Mouse (Mus musculus) testis, adult 2 months (tissue): ENCODE results near the gene 6820408C15Rik. TPM values are rescaled to one million over a fixed set of nuclear protein-coding genes. Genes with fewer than 3 reads are reported as not detected.

Experiments
- H3K27ac ChIP-seq: fragments of 200-500 bp; 2 replicates; pipeline ENCODE4 v1.5.1; 2012; ENCODE audit warnings: low read depth, low read length; ENCODE audit not compliant: control insufficient read depth, insufficient read depth
- H3K27me3 ChIP-seq: fragments of 200-500 bp; 2 replicates; pipeline ENCODE4 v1.6.1; 2012; ENCODE audit warnings: mild to moderate bottlenecking, low read length, moderate library complexity; ENCODE audit not compliant: control insufficient read depth, insufficient read depth
- H3K36me3 ChIP-seq: fragments of 200-500 bp; 2 replicates; pipeline ENCODE4 v1.6.1; 2012; ENCODE audit warnings: mild to moderate bottlenecking, low read length; ENCODE audit not compliant: control insufficient read depth, insufficient read depth
- H3K4me1 ChIP-seq: fragments of 200-500 bp; 2 replicates; pipeline ENCODE4 v1.6.1; 2012; ENCODE audit warnings: low read length; ENCODE audit not compliant: control insufficient read depth, insufficient read depth
- H3K4me3 ChIP-seq: fragments of 200-500 bp; 2 replicates; pipeline ENCODE4 v1.5.1; 2012; ENCODE audit warnings: low read depth, mild to moderate bottlenecking, low read length, moderate library complexity, mixed read lengths; ENCODE audit not compliant: control insufficient read depth
- CTCF ChIP-seq: fragments of 200-500 bp; IDR thresholded peaks from 2 replicates; pipeline ENCODE4 v1.5.1; 2012; ENCODE audit warnings: low read depth, mild to moderate bottlenecking, inconsistent platforms, low read length, moderate library complexity; ENCODE audit not compliant: control insufficient read depth, insufficient read depth, insufficient replicate concordance
- POLR2A ChIP-seq: fragments of 200-500 bp; IDR thresholded peaks from 2 replicates; pipeline ENCODE4 v1.6.1; 2012; ENCODE audit warnings: low read depth, mild to moderate bottlenecking, inconsistent platforms, low read length, moderate library complexity; ENCODE audit not compliant: control insufficient read depth
- polyA plus RNA-seq: library from polyadenylated mRNA; depleted of rRNA; stranded (reverse); fragments of >200 nt; gene quantifications from 2 replicates; pipeline ENCODE4 v1.2.3, GENCODE M21; 2012

6820408C15Rik gene
- polyA plus RNA-seq, 1 experiment: 54.7 TPM

DNA sequence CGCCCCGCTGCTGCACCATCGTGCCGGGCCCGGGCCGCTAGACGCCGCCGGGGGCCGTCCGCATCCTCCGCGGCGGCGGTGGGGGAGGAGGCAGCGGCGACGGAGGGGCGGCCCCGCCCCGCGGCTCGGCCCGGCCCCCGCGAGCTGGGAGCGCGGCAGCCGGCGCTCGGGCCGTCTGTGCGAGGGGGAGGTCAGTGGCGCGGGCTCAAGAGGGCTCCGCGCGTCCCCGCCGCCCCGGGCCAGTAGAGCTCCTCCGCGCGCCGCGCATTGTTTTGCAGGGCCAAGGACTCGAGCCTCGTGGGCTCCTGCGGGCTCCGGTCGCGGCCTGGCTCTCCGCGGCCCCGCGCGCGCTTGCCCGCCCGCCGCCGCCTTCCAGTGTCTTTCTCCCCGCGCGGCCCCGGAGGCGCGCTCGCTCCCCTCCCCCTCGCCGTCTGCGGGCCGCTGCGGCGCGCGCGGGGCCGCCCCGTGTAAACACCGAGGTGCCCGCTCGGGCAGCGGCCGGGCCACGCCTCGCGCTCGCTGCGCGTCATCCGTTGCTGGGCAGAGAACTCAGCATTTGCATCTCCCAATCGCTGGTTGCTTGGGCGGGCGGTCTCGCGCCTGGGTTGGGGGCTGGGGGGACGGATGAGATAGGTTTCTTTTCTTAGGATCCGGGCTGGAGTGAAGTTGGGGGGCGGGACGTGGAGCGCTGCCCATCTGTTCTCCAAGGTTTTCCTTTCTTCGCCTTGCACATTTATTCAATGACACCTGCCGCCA, 17.5 kb upstream of the 6820408C15Rik start, which contains the start of gene Sox12:
Gene Sox12 (minus strand): TSS at position 384 of the 756 bp plus-strand sequence.
- H3K36me3 ChIP-seq: no peaks in the 10 kb centered on the region
- TF ChIP-seq POLR2A (peak; percentile 12; the same call in 1 of the 2 replicates), CTCF (no peak)
- peaks cover 34% of the 10 kb centered on the region for H3K4me1 ChIP-seq
- peak within 1 kb of the TSS; percentile 91 for H3K4me3 ChIP-seq
- peak within 1 kb of the TSS; percentile 93 for H3K27ac ChIP-seq
- H3K27me3 ChIP-seq: no peaks in the 10 kb centered on the region

DNA sequence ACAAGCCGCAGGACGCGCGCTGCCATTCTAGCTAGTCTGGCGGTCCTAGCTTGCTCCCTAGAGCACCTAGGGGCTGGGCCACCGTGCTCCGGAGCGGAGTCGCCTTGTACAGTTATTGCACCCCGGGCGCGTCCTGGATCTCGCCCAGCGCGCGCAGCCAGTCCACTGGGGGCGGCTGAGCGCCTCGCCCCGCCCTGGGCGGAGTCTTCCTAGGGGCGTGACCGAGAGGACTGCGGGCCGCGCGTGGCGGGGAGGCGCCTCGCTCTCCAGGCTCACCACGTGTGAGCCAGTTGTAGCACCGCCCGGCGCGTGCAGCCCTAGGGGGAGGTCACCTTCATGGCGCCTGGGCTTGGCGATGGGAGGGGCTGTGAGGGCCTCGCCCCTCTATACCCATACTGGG, 16.7 kb upstream of the 6820408C15Rik start:
- no peaks in the 10 kb centered on the region for H3K36me3 ChIP-seq
- H3K27ac ChIP-seq: peak overlapping the region; percentile 86
- H3K27me3 ChIP-seq: no peaks in the 10 kb centered on the region
- no peak for TF ChIP-seq CTCF
- TF ChIP-seq POLR2A: peak; percentile 57
- H3K4me1 ChIP-seq: peaks cover 34% of the 10 kb centered on the region
- peak overlapping the region; percentile 91 for H3K4me3 ChIP-seq

DNA sequence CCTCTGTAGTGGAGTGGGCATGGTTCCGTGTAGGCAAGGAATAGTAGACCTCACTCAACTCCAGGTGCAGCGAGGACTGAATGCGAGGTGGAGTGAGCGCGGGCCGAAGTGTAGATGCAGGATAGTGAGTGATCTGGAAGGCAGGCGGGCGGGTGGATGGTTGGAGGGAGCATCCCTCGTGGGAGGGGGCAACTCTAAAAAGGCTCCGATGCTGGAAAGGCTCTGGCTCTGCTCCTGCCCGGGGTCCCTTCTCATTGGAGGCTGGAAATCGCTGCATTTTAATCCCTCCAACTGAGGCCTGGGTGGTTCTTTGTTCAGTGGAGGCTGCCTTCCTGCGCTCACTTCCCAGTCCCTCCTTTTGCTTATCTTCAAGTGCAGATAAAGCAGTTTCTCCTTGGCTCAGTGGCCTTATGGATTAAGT, 16.3 kb upstream of the 6820408C15Rik start:
- Histone ChIP-seq H3K27me3 (no peaks in the 10 kb centered on the region), H3K27ac (peak overlapping the region; percentile 84), H3K36me3 (no peaks in the 10 kb centered on the region), H3K4me1 (peaks cover 34% of the 10 kb centered on the region), H3K4me3 (peak overlapping the region; percentile 91)
- no peak for TF ChIP-seq CTCF
- TF ChIP-seq POLR2A: no peak

DNA sequence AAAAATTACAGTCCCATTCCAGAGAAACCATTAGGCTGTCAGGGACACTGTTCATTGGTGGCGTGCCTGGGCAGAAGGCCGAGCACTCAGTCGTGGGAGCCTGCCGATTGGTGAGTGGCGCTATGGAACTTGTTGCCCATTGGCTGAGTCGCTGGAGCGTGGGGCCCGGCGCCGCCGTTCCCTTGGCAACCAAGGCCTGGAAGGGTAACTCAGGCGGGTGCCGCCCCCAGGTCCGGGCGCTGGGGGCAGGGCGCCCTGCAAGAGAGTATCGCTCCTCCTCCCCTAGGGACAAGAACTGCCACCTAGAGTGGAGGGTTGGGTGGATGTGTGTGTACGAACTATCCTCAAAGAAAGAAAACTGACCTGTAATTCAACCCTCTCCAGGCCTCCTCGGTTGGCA, 9.3 kb upstream of the 6820408C15Rik start:
- Histone ChIP-seq H3K36me3 (no peaks in the 10 kb centered on the region), H3K27me3 (no peaks in the 10 kb centered on the region), H3K4me1 (peaks cover 21% of the 10 kb centered on the region), H3K27ac (peak overlapping the region; percentile 65; the same call in 1 of the 2 replicates), H3K4me3 (peak overlapping the region; percentile 78)
- TF ChIP-seq CTCF: no peak
- TF ChIP-seq POLR2A: peak; percentile 43; the same call in 1 of the 2 replicates

DNA sequence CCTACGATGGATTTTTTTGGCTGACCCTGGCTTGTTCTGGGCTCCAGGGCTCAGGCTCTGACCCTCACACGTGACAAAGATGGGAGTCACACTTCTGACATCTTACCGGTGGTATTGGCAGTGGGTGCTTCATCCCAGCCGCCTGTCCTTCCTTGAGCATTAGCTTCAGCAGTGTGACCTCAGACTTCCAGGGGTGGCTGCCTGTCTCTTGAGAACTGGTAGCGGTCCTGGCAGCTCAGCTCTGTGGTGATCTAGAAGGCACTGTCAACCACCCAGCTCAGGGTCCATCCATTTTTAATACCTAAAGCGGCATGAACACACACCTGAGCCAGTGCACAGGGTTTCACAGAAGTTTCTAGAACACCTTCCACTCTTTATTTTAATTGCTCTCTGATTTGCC, 5.6 kb upstream of the 6820408C15Rik start:
- no peak overlapping the region for H3K27ac ChIP-seq
- no peaks in the 10 kb centered on the region for H3K36me3 ChIP-seq
- TF ChIP-seq POLR2A: no peak
- TF ChIP-seq CTCF: no peak
- H3K27me3 ChIP-seq: no peaks in the 10 kb centered on the region
- no peak overlapping the region for H3K4me3 ChIP-seq
- H3K4me1 ChIP-seq: peaks cover 40% of the 10 kb centered on the region

DNA sequence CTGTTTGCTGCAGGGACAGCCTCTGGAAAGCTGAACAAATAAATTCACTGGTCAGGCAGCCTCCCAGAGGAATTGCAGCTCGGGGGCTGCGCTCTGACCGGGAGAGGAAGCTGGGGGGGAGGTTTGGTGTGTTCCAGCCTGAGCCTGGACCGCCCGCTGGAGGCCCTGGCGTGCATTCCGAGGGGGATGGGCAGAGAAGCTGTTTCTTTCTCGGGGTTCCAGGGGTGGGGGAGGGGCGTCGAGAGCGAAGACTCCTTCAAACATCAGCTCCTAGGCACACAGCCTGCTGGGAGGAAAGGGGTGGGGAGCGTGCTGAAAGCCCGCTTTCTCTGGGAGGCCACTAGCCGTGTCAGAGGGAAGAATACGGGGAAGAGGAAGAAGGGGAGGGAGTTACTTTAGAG, 4.4 kb upstream of the 6820408C15Rik start:
- Histone ChIP-seq H3K27ac (peak overlapping the region; percentile 59), H3K4me1 (peaks cover 41% of the 10 kb centered on the region), H3K27me3 (no peaks in the 10 kb centered on the region), H3K36me3 (no peaks in the 10 kb centered on the region), H3K4me3 (peak overlapping the region; percentile 19)
- TF ChIP-seq CTCF: no peak
- TF ChIP-seq POLR2A: no peak

DNA sequence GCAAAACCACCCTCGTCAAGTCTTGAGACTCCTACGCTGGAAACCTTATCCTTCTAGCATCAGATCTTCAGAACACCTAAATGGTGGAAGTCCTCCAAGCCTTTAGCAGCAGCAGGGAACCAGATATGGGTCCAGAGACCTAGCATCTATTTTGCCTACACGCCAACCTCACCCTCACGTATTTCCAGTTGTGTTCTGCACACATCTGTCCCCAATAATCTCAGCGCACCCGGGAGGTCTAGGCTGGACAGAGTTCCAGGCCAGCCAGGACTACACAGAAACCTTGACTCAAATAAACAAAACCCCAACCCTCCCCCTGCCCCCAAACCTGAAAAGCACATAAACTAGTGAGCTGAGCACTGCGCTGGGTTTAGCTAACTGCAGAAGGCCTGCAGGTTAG, 3.9 kb upstream of the 6820408C15Rik start:
- Histone ChIP-seq H3K36me3 (no peaks in the 10 kb centered on the region), H3K4me1 (peaks cover 37% of the 10 kb centered on the region), H3K27ac (peak overlapping the region; percentile 59), H3K4me3 (peak overlapping the region; percentile 19; the same call in 1 of the 2 replicates), H3K27me3 (no peaks in the 10 kb centered on the region)
- no peak for TF ChIP-seq CTCF
- TF ChIP-seq POLR2A: no peak
